Mouse (Mus musculus) erythroblast, embryonic 14.5 days (primary cell): Measurements from ENCODE around the gene Rtl8b.

Source experiments
- GATA1 ChIP-seq: IDR thresholded peaks from 2 replicates; pipeline ENCODE4 v1.6.1; 2012; ENCODE audit warnings: low read length, inconsistent platforms, mixed read lengths
- TAL1 ChIP-seq: IDR thresholded peaks from 3 replicates; pipeline ENCODE4 v1.6.1; 2012; ENCODE audit warnings: low read length, inconsistent platforms, mixed read lengths

- TF ChIP-seq TAL1 (no peak), GATA1 (no peak)
These were observed 22.9 kb upstream of the Rtl8b start for GRCm38 (mm10) chrX:53693141-53693540.
